Mouse (Mus musculus) liver, adult 2 months (tissue): ENCODE measurements at regions not wholly inside any gene's neighbourhood (a gene's known extent, or its start where the extent isn't known, plus 50 kb on each side); places are given as distances from the start of the nearest gene placed in this dataset.

ENCODE experiments used
- DNase-seq: peaks from one replicate; pipeline ENCODE4 v3.0.0-alpha.2; 2011; ENCODE audit warnings: low read depth, low spot score; ENCODE audit errors: extremely low read depth
- H3K27ac ChIP-seq: fragments of 200-500 bp; replicated peaks from 2 replicates; pipeline ENCODE4 v1.5.1; 2012; ENCODE audit warnings: low read depth, mild to moderate bottlenecking, control low read depth, inconsistent platforms, low read length; ENCODE audit not compliant: insufficient read depth
- H3K27me3 ChIP-seq: fragments of 200-500 bp; 2 replicates; pipeline ENCODE4 v1.6.1; 2012; ENCODE audit warnings: mild to moderate bottlenecking, moderate library complexity, low read length, inconsistent platforms; ENCODE audit not compliant: control insufficient read depth, insufficient read depth
- H3K36me3 ChIP-seq: fragments of 200-500 bp; 2 replicates; pipeline ENCODE4 v1.6.1; 2012; ENCODE audit warnings: low read length, inconsistent platforms; ENCODE audit not compliant: control insufficient read depth, insufficient read depth
- H3K4me1 ChIP-seq: fragments of 200-500 bp; 2 replicates; pipeline ENCODE4 v1.6.1; 2011; ENCODE audit warnings: low read length; ENCODE audit not compliant: control insufficient read depth, insufficient read depth
- H3K4me3 ChIP-seq: fragments of 200-500 bp; 2 replicates; pipeline ENCODE4 v1.5.1; 2011; ENCODE audit warnings: low read depth, mild to moderate bottlenecking, control low read depth, low read length, moderate library complexity; ENCODE audit not compliant: insufficient read depth
- H3K79me2 ChIP-seq: fragments of 200-500 bp; 2 replicates; pipeline ENCODE4 v1.6.1; 2012; ENCODE audit warnings: inconsistent platforms, mild to moderate bottlenecking, low read length, moderate library complexity; ENCODE audit not compliant: control insufficient read depth, insufficient read depth
- H3K9ac ChIP-seq: fragments of 200-500 bp; 2 replicates; pipeline ENCODE4 v1.6.1; 2012; ENCODE audit warnings: low read depth, mild to moderate bottlenecking, control low read depth, inconsistent platforms, low read length
- CTCF ChIP-seq: fragments of 200-500 bp; IDR thresholded peaks from 2 replicates; pipeline ENCODE4 v1.5.1; 2011; ENCODE audit warnings: low read depth, low read length, control low read depth
- POLR2A ChIP-seq: fragments of 200-500 bp; IDR thresholded peaks from 2 replicates; pipeline ENCODE4 v1.6.1; 2011; ENCODE audit warnings: low read length, control low read depth; ENCODE audit not compliant: insufficient read depth; ENCODE audit errors: extremely low read depth
- WGBS: fragments of 180-500 bp; shearing (Covaris S2); methylation state at CpG from one replicate; pipeline ENCODE4 v1.1.7; 2018; 5-methylcytosine and 5-hydroxymethylcytosine counted together

DNA sequence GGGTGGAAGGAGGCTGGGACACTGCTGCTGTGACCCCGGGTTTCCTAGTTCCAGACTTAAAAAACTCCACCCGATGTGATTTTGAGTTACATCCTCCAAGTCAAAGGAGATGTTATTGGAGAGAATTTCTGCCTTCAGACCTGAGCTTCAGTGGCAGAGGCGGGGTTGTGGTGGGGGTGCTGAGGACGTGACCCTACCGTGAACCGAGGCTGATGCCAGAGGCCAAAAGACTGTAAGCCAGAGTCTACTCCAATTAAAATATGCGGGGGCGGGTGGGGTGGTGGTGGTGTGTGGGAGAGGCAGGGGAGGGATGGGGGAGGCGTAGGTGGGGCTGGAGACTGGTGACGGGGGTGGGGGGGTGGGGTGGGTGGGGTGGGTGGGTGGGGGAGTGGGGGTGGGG lies 145.1 kb upstream of the Zfp64 start:
- no peak overlapping the region for H3K4me3 ChIP-seq
- H3K27me3 ChIP-seq, result no peaks in the 10 kb centered on the region
- H3K79me2 ChIP-seq, result no peaks in the 10 kb centered on the region
- TF ChIP-seq POLR2A, result no peak
- no peak for TF ChIP-seq CTCF
- H3K36me3 ChIP-seq, result no peaks in the 10 kb centered on the region
- whole genome bisulfite sequencing, result 86% methylated on average over 8 of the region's 10 CpGs
- DNase-seq, result no peak
- no peak overlapping the region for H3K9ac ChIP-seq
- no peaks in the 10 kb centered on the region for H3K4me1 ChIP-seq
- no peak overlapping the region for H3K27ac ChIP-seq

DNA sequence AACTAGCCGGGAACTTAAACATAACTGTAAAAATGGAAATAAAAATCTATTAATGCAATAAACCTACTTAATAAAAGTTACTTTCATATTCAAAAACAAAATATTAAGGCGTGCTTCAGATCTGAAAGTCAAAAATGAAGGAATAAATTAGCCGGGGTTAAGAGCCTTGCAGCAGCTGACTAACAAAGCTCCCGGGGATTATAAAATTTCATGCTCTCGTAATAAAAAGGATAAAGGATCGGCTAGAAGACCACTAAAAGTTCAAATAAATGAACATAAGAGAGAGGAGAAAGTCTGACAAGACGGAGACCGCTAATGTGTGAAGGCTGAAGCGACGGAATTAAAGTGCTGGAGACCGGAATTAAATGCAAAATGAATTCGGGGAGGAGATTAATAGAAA lies 144.3 kb upstream of the Zfp64 start:
- H3K9ac ChIP-seq, result no peak overlapping the region
- no peak overlapping the region for H3K4me3 ChIP-seq
- DNase-seq, result no peak
- H3K27ac ChIP-seq, result no peak overlapping the region
- no peaks in the 10 kb centered on the region for H3K27me3 ChIP-seq
- no peaks in the 10 kb centered on the region for H3K36me3 ChIP-seq
- no peak for TF ChIP-seq CTCF
- no peak for TF ChIP-seq POLR2A
- 96% methylated on average over 12 of the region's 12 CpGs for WGBS
- no peaks in the 10 kb centered on the region for H3K79me2 ChIP-seq
- H3K4me1 ChIP-seq, result no peaks in the 10 kb centered on the region

DNA sequence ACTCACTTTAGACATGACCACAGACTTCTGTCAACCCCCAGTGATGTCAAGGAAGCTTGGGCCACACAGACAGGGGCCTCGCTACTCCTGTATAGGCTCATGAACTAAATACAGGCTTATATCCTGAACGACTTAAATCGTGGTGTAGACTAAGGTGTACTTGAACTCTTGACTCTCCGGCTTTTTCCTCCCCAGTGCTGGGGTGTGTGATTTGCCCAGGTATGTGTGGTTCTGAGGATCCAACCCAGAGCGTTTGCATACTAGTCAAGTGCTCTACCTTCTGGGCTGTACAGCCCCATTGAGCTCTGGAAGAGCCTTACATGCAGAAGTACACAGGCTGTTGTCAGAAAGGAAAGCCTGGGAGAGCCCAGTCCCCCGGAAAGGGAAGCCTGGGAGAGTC lies 143.2 kb upstream of the Zfp64 start:
- no peak for DNase-seq
- WGBS, result 88% methylated on average over 6 of the region's 6 CpGs
- no peaks in the 10 kb centered on the region for H3K27me3 ChIP-seq
- no peaks in the 10 kb centered on the region for H3K36me3 ChIP-seq
- TF ChIP-seq POLR2A (no peak), CTCF (no peak)
- no peak overlapping the region for H3K9ac ChIP-seq
- H3K4me3 ChIP-seq, result no peak overlapping the region
- no peak overlapping the region for H3K27ac ChIP-seq
- H3K4me1 ChIP-seq, result no peaks in the 10 kb centered on the region
- no peaks in the 10 kb centered on the region for H3K79me2 ChIP-seq

DNA sequence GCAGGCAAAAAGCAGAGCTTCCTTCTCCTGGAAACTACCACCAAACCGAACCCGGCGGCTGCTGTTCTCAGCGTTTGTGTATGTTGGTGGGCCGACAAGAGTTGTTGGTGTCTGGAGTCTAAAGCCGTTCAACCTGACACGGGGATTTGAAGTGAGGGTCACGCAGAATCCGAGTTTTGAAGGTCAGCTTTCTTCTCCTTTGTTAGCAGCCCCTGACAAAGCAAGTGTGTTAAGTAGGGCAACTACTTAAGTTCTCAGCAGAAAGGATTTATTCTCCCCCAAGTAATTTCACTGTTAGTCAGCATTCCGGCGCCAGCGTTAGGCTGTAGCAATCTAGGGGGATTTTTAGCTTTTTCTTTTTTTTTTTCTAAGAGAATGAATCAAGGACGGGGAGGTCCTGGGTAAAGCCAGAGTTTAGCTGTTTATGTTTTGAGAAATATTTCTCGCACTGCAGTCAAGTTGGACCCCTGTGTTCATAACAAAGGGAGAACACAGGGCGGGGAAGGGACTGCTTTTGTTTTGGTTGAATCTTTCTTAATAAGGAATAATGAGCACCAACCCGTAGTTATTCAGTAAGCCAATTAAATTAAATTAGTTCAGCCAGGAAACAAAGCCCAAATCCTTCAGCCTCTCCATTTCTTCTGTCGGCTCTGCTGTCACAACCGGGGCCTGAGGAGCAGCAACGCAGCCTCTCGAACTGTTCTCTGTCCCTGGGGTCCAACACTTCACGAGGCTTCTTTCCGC lies 138.8 kb upstream of the Zfp64 start:
- WGBS, result 92% methylated on average over 22 of the region's 22 CpGs
- TF ChIP-seq POLR2A, result no peak
- TF ChIP-seq CTCF, result no peak

DNA sequence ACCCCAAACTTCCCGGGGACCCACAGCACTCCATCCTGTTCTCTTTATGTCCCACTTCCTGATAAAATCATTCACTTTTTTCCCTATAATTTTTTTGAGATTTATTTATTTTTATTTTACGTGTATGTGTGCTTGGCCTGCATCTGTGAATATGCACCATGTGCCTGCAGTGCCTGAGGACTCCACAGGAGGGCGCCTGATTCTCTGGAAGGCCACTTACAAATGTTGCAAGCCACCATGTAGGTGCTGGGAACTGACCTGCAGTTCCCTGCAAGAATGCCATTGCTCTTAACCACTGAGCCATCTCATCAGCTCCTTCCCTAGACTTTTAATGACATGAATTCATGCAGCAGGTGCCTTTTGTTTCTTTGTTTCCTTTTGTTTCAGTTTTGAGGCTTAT lies 134.9 kb upstream of the Zfp64 start:
- 0 out of 2 replicates have a peak, but pooled peaks have one; percentile 3 for TF ChIP-seq CTCF
- no peak for TF ChIP-seq POLR2A
- H3K27ac ChIP-seq, result no peak overlapping the region
- no peak for DNase-seq
- H3K36me3 ChIP-seq, result no peaks in the 10 kb centered on the region
- WGBS, result 79% methylated on average over 3 of the region's 3 CpGs
- no peaks in the 10 kb centered on the region for H3K79me2 ChIP-seq
- H3K4me1 ChIP-seq, result no peaks in the 10 kb centered on the region
- H3K27me3 ChIP-seq, result no peaks in the 10 kb centered on the region
- no peak overlapping the region for H3K4me3 ChIP-seq
- no peak overlapping the region for H3K9ac ChIP-seq

More for the DNA sequence above, 138.8 kb upstream of the Zfp64 start:
- no peaks in the 10 kb centered on the region for H3K27me3 ChIP-seq
- H3K79me2 ChIP-seq, result no peaks in the 10 kb centered on the region
- no peak for DNase-seq
- no peak overlapping the region for H3K27ac ChIP-seq
- no peaks in the 10 kb centered on the region for H3K36me3 ChIP-seq
- no peaks in the 10 kb centered on the region for H3K4me1 ChIP-seq
- H3K4me3 ChIP-seq, result no peak overlapping the region
- no peak overlapping the region for H3K9ac ChIP-seq

DNA sequence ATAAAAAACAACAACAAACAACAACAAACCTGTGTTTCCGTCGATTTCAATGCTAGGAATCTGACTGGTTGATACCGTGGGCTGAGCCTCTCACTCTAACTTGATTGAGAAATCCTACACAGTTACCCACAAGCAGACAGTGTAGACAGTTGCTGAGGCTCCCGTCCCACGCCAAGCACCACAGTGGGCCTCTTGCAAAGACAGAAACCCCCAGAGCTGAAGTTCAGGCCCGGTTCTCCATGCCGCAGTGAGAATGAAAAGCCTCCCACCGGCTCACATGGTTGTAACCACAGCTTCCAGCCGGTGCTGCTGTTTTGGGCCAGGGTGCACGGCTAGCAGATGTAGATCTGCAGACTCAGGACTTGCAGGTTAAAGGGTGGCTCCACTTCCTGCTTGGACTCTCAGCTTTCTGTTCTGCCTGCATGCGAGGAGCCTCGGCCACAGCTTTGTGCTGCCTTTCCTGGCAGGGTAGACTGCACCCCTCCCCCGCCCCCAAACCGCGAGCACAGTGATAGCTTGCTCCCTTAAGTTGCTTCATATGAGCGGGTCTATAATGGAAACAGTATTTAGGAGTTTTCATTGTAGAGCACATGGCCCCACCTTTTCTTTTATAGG lies 133.6 kb upstream of the Zfp64 start:
- TF ChIP-seq CTCF (no peak), POLR2A (no peak)
- Histone ChIP-seq H3K9ac (no peak overlapping the region), H3K4me3 (no peak overlapping the region), H3K27ac (no peak overlapping the region), H3K36me3 (no peaks in the 10 kb centered on the region), H3K79me2 (no peaks in the 10 kb centered on the region), H3K27me3 (no peaks in the 10 kb centered on the region), H3K4me1 (no peaks in the 10 kb centered on the region)
- no peak for DNase-seq
- WGBS, result 75% methylated on average over 16 of the region's 16 CpGs
